Comparison of ENCODE assay signal across 7 mouse cellular contexts in the genomic region with DNA sequence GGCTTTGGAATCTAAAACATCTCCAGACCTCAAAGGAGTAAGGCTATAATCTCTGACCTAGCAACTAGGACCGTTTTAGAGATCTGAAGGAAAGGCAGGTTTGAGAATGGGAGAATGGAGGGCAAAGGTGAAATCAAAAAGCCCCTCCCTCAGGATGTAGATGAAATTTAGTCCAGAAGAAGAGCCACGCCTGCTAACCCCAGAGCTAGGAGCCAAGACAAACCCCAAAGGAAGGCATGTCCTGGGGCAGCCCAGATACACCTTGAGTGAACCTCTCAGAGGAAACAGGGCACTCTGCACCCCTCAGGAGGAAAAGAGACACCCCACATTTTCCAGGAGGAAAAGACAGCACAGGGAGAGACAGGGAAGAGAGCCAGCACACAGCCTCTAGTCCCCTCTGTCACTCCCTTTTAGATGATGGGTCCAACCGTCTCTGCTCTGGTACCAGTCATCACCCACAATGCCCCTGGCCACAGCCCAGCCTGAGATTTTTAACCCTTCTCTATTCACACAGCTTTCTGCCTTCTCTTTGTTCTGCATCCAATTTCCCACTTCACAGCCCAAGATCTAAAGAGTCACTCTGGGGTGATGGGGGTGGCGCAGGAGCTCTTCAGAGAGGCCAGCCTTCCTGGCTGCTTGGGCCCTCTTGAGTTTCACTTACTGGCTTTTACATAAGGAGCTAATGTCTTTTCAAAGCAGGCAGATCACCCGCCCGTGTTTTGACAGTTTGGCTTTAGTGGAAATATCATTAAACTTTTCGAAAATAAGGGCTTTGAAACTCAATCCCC.
DNase-seq lines count a peak whose midpoint lies in the region; ATAC-seq lines count a peak whose summit lies in the region.

No protein-coding gene starts in this region.

- peak; percentile 63 for ATAC-seq in CD4-positive, CD25-positive, alpha-beta regulatory T cell, adult 4 months
- ATAC-seq in hindbrain, embryonic 11.5 days (ENCODE audit: low FRiP score), result peak; percentile 71

- no peaks in the 10 kb centered on the region for H3K27me3 ChIP-seq in hindbrain, embryonic 11.5 days (ENCODE audit: control insufficient read depth, insufficient read depth, low read length)
- H3K27me3 ChIP-seq in midbrain, embryonic 10.5 days (ENCODE audit: low read depth, poor library complexity, severe bottlenecking), result no peaks in the 10 kb centered on the region

- 24% methylated on average over 7 of the region's 7 CpGs for WGBS in hindbrain, embryonic 11.5 days
- 10% methylated on average over 7 of the region's 7 CpGs for WGBS in midbrain, embryonic 10.5 days

- no peak overlapping the region for H3K4me2 ChIP-seq in hindbrain, embryonic 11.5 days (replicated peaks; ENCODE audit: low read depth, low read length)

- H3K36me3 ChIP-seq in hindbrain, embryonic 11.5 days (ENCODE audit: control insufficient read depth, insufficient read depth, low read length), result no peaks in the 10 kb centered on the region
- H3K36me3 ChIP-seq in midbrain, embryonic 10.5 days, result no peaks in the 10 kb centered on the region

- no peaks in the 10 kb centered on the region for H3K9me3 ChIP-seq in hindbrain, embryonic 11.5 days (ENCODE audit: control insufficient read depth, low read length)
- H3K9me3 ChIP-seq in midbrain, embryonic 10.5 days (replicated peaks), result no peaks in the 10 kb centered on the region

- H3K4me1 ChIP-seq in hindbrain, embryonic 11.5 days (replicated peaks; ENCODE audit: control insufficient read depth, insufficient read depth, low read length), result peaks cover 3% of the 10 kb centered on the region
- H3K4me1 ChIP-seq in midbrain, embryonic 10.5 days, result peaks cover 25% of the 10 kb centered on the region

- peak overlapping the region; percentile 53; the same call in 1 of the 2 replicates for H3K27ac ChIP-seq in hindbrain, embryonic 11.5 days (ENCODE audit: low read depth, low read length)
- peak overlapping the region; percentile 88 for H3K27ac ChIP-seq in midbrain, embryonic 10.5 days (replicated peaks)

- 0 out of 2 replicates have a peak overlapping the region, but pooled peaks have one; percentile 21 for H3K9ac ChIP-seq in hindbrain, embryonic 11.5 days (ENCODE audit: low read depth, low read length)

- DNase-seq in T-cell, adult 2 months (ENCODE audit: low spot score), result peak; percentile 39
- peak; percentile 57 for DNase-seq in hindbrain, embryonic 11.5 days (ENCODE audit: low spot score)
- DNase-seq in midbrain, embryonic 10.5 days (ENCODE audit: low spot score), result peak; percentile 57
- DNase-seq in thymus, postnatal 36 days, result peak; percentile 41 to 57
- DNase-seq in cerebellum, adult 8-10 months, result no peak
- DNase-seq in left cerebral cortex, adult 9 months (ENCODE audit: low spot score in 2 of 2), result no peak

- no peak overlapping the region for H3K4me3 ChIP-seq in hindbrain, embryonic 11.5 days (ENCODE audit: low read depth, low read length)
- peak overlapping the region; percentile 29 for H3K4me3 ChIP-seq in midbrain, embryonic 10.5 days

Comparison
In these comparisons a context has a peak if more than half of its experiments do, and no peak if none do; other contexts are left out.
1. DNase-seq: peak in T-cell, adult 2 months (single experiment), hindbrain, embryonic 11.5 days (single experiment), midbrain, embryonic 10.5 days (single experiment) and thymus, postnatal 36 days (2 of 2); none in cerebellum, adult 8-10 months (single experiment) and left cerebral cortex, adult 9 months (0 of 2).